Mouse (Mus musculus): ENCODE measurements at regions not wholly inside any gene's neighbourhood (a gene's known extent, or its start where the extent isn't known, plus 50 kb on each side); places are given as distances from the start of the nearest gene placed in this dataset.

GRCm38 (mm10) chr13:107846621-107847178, 197.5 kb upstream of the Smim15 start:
- TF ChIP-seq CTCF (IDR thresholded peaks at IDR 0.05; ENCODE audit: borderline replicate concordance, insufficient read depth, low read depth, low read length) = no peak
- TF ChIP-seq POLR2A (IDR thresholded peaks at IDR 0.05; ENCODE audit: borderline replicate concordance, insufficient read depth, low read length) = no peak

Measured in cerebellum, adult 2 months (tissue).